Mouse (Mus musculus): ENCODE data around the gene Lyrm7. TPM values are rescaled to one million over a fixed set of nuclear protein-coding genes. Genes with fewer than 3 reads are reported as not detected.
"Not testable (repeated sequence)": the region's sequence is repeated elsewhere in the genome, so short reads cannot be mapped to it uniquely, and the experiment has no call there.

Lyrm7 gene
- total RNA-seq, 2 experiments from 2014 or later = 34.6 to 47.1 TPM

DNA sequence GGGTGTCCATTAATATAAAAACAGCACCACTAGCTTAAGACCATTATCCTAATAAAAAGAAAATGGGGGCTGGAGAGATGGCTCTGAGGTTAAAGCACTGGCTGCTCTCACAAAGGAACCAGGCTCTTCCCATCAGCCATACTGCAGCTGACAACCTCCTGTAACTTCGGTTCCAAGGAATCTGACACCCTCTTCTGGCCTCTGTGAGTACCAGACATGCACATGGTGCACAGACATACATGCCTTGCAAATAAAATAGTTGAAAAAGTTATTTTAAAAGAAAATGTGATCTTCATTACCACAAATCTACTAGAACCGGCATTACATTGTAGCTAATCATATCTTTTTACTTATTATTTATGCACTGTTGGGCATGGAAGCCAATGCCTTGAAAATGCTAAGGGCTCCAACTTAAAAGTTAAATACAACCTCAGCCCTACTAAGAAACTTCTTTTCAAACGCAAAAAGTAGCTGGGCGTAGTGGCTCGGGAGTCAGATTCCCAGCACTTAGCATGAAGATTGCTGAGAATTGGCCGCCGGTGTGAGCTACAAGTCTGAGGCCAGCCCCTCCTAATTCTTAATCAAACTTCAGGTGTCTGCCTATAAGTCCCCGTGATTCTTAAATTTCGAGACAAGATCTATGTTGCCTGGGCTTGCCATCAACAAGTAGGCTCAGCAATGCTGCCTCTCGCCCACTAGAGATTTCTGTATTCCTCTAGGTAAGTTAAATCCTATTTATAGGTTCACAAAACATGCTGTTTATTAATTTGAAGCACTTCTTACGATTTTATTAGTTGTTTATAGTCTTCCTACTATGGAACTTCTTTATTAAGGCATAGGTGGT lies 1.2 kb downstream of the Lyrm7 start:
- intact Hi-C loops (cut with DNase I) = no loop called here
- no peak for DNase-seq (ENCODE audit: low spot score)

DNA sequence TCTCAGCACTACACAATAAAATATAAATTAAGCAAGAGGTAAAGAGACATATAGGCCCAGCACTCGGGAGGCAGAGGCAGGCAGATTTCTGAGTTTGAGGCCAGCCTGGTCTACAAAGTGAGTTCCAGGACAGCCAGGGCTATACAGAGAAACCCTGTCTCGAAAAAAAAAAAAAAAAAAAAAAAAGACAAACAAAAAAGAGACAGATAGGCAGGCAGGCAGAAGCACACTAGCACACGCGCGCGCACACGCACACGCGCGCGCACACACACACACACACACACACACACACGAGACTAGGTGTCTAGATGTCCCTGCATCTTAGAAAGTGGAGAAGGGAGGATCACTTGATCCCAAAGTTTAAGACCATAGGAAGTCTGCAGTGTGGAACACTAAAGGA lies 1.8 kb downstream of the Lyrm7 start:
- DNase-seq (ENCODE audit: low spot score); intact Hi-C loops (cut with DNase I): not testable (repeated sequence)

DNA sequence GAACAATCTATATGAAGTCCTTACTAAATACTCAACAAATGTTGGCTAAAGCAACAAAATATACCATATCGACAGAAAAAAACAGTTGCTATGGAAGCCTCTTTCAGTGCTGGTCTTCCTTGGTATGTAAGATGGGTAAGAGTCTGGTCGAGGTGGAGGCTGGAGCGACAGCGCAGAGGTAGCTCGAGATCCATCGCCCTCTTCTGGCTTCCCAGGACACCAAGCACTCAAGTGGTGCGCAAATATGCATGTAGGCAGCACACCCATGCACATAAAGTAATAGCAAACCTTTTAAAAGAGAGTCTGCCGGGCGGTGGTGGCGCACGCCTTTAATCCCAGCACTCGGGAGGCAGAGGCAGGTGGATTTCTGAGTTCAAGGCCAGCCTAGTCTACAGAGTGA lies 9.1 kb downstream of the Lyrm7 start:
- DNase-seq (ENCODE audit: low spot score) = no peak
- intact Hi-C loops (cut with DNase I) = no loop called here

DNA sequence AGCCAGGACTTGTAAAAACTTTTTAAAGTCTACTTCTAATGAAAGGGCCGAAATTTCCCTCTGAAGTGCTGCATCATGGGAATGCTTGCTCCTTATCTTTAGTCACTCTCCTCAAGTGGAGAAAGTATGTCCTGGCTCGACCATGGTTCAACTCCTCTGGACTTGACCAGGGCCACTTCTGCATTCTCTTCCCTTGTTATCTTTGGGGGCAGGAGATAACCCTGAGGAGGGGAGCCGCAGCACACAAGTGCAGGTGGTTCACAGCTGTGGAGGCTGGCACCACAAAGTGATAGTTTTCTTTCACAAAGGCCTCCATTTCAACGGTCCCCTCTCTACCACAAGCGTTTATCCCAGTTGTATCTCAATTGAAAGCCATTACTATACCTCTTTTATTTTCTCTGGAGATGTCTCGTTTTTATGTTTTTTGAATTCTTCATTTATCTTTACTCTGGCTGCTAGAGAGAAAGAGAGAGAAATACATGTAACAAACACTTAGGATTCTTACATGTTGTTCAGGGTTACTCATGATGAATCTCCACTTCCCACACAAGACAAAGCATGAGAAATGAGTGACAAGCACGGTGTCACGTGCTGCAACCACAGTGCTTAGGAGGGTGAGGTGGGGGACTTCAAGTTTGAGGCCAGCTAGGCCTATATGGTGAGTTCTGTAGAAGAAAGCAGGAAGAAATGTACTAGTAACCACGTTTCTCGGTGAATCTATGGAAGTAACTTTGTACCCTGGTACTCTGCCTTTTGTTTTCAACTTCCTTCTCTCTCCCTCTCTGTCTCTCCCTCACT lies 10.6 kb downstream of the Lyrm7 start:
- no peak for DNase-seq (ENCODE audit: low spot score)
- intact Hi-C loops (cut with DNase I) = no loop called here

DNA sequence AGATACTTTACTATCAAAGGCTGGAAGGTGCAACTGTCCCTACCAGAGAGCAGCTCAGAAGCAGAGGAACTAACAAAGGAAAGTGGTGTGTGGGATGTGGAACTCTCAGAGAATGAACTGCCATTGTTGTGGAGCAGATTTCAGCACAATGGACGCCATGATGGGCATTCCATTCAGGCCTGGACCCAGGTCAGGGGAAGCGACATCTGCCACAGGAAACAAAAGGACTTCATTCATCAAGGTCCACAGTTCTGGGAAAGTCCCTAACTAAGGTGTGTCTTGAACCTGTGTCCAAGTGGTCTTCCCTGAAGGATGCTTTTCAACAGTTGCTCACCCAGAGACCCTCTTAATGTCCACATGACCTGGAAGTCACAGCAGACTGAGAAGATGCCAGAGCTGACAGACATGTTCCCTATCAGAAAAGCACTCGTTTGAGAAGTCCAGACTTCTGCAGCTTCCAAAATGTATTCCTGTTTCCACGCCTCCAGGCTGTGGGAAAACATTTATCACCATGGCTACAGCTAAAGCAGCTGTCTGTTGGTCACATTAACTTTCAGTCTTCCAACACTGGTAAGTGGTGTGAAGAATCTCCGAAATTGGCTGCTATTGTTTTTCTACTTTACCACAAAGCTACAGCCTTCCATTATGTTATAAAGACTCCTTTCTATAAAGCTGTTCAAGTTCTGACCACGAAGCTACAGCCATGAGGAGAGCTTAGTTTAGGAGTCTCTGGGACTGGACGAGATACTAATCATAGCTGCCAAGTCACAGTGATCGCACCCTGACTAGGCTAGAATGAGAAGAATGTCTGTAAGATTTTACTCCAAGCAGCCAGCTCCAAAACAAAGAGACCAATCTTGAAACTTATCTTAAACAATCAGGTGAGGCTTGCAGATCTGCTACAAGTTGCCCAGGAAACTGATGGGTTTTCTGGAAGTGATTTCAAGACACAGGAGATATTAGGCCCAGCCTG lies 15.0 kb downstream of the Lyrm7 start:
- no peak for DNase-seq (ENCODE audit: low spot score)
- intact Hi-C loops (cut with DNase I) = no loop called here

DNA sequence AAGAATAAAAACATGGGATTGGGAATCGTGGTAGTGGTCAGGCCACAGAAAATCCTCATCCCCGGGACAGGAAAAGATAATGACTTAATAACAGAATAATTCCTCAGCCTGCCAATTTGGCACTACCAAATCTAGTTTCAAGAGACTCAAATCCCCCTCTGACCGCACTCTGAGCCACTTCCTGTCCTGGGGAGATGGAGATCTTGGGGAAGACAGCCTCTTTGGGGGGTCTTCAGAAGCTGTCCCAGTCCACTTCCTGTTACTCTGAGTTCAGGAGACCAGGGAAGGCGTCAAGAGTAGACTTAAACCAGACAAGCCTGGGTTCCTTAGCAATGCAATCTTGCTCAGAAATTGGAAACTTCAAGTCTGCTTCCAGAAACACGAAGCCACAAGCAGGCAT lies 15.8 kb downstream of the Lyrm7 start:
- intact Hi-C loops (cut with DNase I) = loop anchor here (5.0 kb wide), 1 partner anchor 38 kb away; no protein-coding TSS in a partner anchor
- DNase-seq (ENCODE audit: low spot score) = no peak

DNA sequence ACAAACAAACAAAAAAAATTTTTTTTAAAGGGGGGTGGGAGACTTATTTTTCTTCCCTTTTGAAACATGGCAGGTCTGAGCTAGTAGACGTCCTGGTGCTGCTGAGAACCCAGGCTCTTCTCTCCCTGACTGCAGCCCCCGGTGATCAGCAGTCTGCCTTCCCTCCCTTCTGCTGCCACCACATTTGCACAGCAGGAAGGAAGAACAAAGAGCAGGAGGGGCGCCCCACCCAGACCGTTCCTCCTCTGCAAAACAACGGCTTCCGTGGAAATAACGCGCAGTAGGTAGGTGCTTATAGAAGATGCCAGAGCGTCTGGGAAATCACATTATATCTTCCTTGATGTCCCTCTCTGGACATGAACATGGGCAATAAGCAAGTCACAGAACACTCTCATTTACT lies 16.3 kb downstream of the Lyrm7 start:
- DNase-seq (ENCODE audit: low spot score) = no peak
- intact Hi-C loops (cut with DNase I) = loop anchor here (5.0 kb wide), 1 partner anchor 37 kb away; no protein-coding TSS in a partner anchor

DNA sequence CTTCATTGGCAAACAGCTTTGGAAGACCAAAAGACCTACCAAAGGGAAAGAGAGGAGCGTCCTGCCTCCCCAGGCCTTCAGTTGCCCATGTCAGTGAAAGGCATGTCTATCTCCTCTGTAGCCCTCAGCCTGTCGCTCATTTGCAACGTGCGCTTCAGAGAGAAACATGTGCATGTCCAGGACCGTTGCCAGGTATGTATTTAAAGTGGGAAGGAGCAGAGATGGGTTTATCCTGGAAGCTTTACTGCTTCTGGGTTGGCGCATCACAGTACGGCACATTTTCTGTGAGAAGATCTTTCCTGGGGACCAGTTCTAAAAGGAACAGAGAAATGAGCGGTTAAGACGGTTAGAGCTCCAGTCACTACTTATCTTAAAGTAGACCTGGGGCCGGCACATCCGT lies 19.8 kb downstream of the Lyrm7 start:
- intact Hi-C loops (cut with DNase I) = loop anchor here (5.0 kb wide), 1 partner anchor 34 kb away; no protein-coding TSS in a partner anchor
- no peak for DNase-seq (ENCODE audit: low spot score)

DNA sequence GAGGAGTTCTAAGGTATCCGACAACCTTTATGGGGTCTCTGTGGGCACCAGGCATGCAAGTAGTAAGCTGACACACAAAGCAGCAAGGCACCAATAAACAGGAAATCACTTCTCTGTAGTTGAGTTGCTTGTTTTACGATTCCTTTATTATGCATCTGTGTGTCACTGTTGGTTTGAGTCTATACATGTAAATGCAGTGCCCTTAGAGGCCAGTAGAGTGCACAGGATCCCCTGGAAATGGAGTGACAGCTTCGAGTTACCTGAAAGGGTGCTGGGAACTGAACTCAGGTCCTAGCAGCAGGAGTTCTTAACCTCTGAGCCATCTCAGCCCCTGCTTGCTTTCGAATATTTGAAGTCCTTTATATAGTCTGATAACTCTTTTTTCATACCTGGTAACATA lies 21.0 kb downstream of the Lyrm7 start:
- intact Hi-C loops (cut with DNase I) = loop anchor here (5.0 kb wide), 1 partner anchor 32 kb away; no protein-coding TSS in a partner anchor
- no peak for DNase-seq (ENCODE audit: low spot score)

DNA sequence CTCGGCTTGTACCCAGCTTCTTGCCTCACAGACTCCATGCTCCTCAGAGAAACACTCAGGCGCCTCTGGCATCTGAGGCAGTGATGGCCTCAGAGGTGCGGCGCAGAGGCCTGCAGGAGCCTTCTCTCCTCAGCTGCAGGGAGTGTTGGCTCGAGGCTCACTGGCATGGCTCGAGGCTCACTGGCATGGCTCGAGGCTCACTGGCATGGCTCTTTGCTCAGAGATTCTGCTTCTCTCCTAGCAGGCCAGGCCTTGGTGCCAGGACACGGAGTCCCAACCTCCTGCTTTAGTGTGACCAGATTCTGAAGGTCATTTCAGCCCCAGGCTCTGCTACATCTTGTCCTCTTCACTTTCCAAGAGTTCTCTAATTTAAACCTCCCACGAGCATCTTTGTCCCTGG lies 24.6 kb downstream of the Lyrm7 start:
- intact Hi-C loops (cut with DNase I) = no loop called here
- DNase-seq (ENCODE audit: low spot score) = no peak

DNA sequence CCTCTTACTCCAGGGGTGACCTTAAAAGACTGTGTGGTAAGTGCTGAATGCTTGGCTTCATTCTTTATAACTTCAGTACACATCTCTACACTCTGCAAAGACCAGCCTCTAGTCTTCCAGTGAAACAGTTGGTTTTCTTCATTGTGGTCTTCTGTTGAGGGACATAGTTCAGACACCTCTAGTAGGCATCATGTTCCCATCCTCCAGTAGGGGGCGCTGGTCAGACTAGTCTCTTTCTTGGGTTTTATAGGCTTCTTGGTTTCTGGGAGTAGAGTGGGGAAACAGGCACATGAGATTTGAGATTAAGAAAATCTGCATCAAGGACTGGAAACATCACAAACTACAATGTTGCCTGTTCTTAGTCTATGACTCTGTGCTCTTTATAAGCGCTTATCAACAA lies 26.1 kb downstream of the Lyrm7 start:
- intact Hi-C loops (cut with DNase I) = no loop called here
- no peak for DNase-seq (ENCODE audit: low spot score)

DNA sequence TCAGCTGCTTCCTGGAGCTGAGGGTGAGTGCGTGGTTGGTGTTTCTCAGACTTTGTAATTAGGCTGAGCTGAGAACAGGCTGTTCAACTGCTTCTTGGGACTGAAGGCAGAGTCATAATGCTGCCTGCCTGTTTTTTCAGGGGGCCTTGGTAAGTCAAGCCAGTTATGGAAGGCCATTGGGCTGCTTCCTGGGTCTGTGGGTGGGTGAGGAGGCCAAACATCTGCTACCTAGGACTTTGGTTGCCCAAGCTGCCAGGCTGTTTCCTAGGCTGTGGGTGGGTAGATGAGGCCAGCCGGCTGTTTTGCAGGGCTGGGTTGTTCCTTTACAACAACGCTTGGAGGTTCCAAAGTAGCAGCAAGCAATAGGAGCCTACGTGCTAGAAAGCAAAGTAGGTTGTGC lies 26.9 kb downstream of the Lyrm7 start:
- no peak for DNase-seq (ENCODE audit: low spot score)
- intact Hi-C loops (cut with DNase I) = no loop called here

DNA sequence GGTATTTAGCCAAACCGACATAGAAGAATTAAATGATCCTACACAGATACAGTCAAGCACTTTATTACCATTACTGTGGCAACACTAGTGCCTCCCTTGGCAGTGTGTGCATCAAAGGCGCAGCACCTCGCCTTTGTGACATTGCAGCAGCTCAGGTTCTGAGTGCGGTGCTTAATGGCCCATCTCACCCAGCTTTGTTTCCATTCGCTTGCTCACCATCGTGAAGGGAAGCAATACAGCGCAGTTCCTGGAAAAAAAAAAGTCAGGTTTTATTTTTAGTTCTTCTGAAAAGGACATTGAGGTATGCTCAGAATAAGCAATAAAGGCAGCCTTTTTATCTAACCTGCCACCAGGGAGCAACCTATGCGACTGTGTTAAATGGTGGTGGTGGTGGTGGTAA lies 33.9 kb downstream of the Lyrm7 start:
- intact Hi-C loops (cut with DNase I) = no loop called here
- DNase-seq (ENCODE audit: low spot score) = no peak

DNA sequence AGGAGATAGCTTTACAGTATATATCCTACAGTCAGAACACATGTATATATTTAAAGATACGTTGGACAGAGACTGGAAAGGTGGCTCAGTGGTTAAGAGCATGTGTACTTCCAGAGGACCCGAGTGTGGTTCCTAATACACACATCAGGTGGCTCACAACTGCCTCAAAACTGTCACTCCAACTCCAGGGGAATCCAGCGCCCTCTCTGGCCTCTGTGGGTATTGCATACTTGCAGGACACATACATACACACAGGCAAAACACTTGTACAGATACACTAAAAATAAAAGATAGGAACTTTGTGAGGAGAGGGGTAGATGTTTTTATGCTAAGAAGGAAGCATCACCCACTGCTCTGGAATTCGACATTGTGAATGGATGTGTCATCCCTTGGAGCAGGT lies 34.9 kb downstream of the Lyrm7 start:
- intact Hi-C loops (cut with DNase I) = no loop called here
- DNase-seq (ENCODE audit: low spot score) = no peak

DNA sequence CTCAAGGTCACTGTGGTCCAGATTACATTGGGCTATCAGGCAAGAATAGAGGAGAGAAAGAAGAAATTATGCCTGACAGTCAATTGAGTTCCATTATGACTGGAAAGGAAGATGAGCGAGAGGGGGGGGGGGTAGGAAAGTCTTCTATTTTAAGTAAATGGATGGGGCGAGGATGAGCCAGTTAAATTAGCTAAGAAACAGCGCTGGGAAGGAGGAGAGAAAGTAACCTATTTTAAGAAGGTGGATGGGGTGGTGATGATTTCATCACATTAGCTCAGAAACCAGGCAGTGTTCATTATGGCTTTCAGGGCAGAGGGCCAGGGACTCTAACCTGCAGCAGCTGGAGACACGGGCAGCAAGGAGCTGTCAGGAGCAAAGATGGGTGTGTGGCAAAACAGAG lies 37.2 kb downstream of the Lyrm7 start:
- intact Hi-C loops (cut with DNase I) = no loop called here
- DNase-seq (ENCODE audit: low spot score) = no peak

DNA sequence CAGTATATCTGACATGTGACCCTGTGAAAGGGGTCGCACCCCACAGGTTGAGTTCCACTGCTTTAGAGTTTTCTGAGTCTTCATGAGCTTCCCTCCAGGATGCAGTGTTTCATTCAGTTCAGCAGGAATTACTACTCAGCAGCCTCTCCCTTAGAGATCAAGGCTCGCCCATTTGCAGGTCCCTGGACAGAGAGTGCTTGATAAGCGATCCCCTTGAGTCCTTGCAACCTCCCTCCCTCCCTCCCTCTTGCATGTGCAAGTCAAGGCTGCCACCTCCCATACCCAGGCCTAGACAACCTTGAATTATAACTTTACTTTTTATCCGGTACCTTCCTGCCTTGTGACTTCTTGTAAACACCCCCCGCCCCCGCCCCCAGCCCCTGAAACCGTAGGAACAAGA lies 41.2 kb downstream of the Lyrm7 start:
- intact Hi-C loops (cut with DNase I) = no loop called here
- DNase-seq (ENCODE audit: low spot score) = no peak

DNA sequence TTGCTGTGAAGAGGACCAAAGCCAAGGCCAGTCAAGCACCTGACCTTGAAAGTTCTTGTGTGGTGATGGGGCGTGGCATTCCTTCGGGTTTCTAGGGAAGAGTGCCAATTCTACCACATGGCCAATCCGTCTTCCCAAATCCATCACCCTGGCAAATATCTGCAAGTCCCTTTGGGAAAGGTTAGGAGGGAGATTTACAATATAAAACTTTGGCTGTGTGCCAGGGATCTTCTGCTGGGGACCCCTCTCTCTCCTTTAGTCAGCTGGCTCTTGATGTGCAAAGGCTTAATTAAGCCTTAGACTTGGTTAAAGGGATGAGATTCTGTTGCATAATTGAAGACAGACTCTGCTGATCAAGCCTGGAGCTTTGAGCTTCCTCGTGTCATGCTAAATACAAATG lies 43.3 kb downstream of the Lyrm7 start:
- intact Hi-C loops (cut with DNase I) = no loop called here
- DNase-seq (ENCODE audit: low spot score) = no peak

DNA sequence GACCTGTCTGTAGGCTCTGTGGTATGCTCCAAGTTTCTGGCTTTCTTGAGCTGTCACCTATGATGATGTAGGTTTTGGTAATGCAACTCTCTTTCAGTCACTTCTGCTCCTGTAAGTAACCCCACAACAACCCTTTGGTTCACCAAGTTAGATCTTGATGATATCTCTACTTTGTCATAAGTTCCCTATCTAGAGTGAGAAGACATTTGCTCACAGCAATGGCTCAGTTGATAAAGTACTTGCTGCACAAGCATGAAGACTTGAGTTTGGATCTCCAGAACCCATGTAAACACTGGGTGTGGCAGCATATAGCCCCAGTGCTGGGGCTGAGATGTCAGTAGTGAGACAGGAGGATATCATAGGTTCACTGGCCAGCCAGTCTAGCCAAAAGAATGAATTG lies 45.1 kb downstream of the Lyrm7 start:
- intact Hi-C loops (cut with DNase I) = no loop called here
- no peak for DNase-seq (ENCODE audit: low spot score)

DNA sequence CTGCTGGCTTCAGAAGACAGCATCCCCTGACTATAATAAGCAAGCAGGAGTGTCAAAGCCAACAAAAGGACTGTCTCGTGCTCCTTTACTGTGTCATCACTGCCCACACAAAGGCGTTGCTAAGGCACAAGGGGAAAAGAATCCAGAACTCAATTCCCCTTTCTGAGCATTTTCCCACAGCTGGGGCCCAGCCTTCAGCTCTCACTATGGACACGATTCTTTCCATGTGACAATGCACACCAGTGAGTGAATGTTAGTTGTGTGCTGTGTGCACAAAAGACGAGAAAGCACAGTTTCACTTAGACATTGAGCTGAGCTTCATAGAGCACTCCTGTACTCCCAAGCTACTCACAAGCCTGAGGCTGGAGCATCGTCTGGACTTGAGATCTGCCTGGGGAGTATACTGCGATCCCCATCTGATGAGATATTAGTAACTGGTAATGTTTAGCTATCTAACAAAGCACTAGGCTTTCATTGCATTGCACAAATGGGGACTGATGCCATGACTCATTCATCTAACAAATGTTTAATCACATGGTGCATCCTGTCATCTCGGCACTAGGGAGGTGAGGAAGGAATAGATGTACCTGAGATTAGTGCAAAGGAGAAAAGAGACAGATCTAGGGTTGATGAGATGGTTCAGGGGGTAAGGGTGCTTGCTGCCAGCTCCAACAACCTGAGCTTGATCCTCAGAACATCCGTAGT lies 47.8 kb downstream of the Lyrm7 start:
- intact Hi-C loops (cut with DNase I) = no loop called here
- DNase-seq (ENCODE audit: low spot score) = no peak
